Comparison of ENCODE assay signal across 10 mouse cellular contexts in genomic region chr2:102127791-102128387, GRCm38 (mm10). TPM values are rescaled to one million over a fixed set of nuclear protein-coding genes. Genes with fewer than 3 reads are reported as not detected.
A peak's percentile ranks its signal among the peaks of the same experiment; 100 is the strongest.
DNase-seq lines count a peak whose midpoint lies in the region; ATAC-seq and TF ChIP-seq lines count a peak whose summit lies in the region.
"Had no signal": no experiment of that assay in that cellular context is flagged by ENCODE, and none has a peak within 500 bp of the region (broad histone marks: within the 10 kb centered on the region; RNA-seq: fewer than 3 reads in every experiment).

No protein-coding gene starts in this region.

- peak; percentile 15 for DNase-seq in gastrocnemius, adult 18-20 months (ENCODE audit: low spot score)
- no peak for DNase-seq in gastrocnemius, postnatal 14 days
- peak; percentile 51 for DNase-seq in ES-E14 (ENCODE audit: low read depth, low spot score)
- DNase-seq in urinary bladder, postnatal 36 days (ENCODE audit: low spot score in 2 of 2): no peak
- no peak for DNase-seq in ovary, postnatal 14 days (ENCODE audit: low spot score)
- DNase-seq in thymus, postnatal 36 days: no peak

- peaks cover 38 to 73% of the 10 kb centered on the region in 2 experiments for H3K4me1 ChIP-seq in ES-E14 (ENCODE audit: control insufficient read depth in 2 of 2, insufficient read depth in 2 of 2, low read length in 2 of 2, poor library complexity in 1 of 2)
- H3K4me1 ChIP-seq in forebrain, embryonic 15.5 days: peaks cover 33% of the 10 kb centered on the region
- peaks cover 10% of the 10 kb centered on the region for H3K4me1 ChIP-seq in hindbrain, embryonic 16.5 days (ENCODE audit: control insufficient read depth, insufficient read depth, low read depth, low read length)

- 81% methylated on average over 8 of the region's 8 CpGs for WGBS in forebrain, embryonic 15.5 days
- whole genome bisulfite sequencing in hindbrain, embryonic 16.5 days: 71% methylated on average over 8 of the region's 8 CpGs

- H3K9ac ChIP-seq in ES-E14 (ENCODE audit: insufficient read depth, low read depth, low read length, poor library complexity, severe bottlenecking): peak overlapping the region; percentile 3; the same call in 1 of the 2 replicates
- H3K9ac ChIP-seq in forebrain, embryonic 15.5 days (replicated peaks): no peak overlapping the region
- H3K9ac ChIP-seq in hindbrain, embryonic 16.5 days (ENCODE audit: low read depth, low read length): no peak overlapping the region
- H3K9ac ChIP-seq: kidney, embryonic 15.5 days; liver, embryonic 15.5 days had no signal

- in situ Hi-C loops in ES-E14 (cut with MboI; ENCODE audit: low sequenced_read_pairs in 2 of 2, unreplicated experiment in 2 of 2): no loop called here

- intact Hi-C loops in gastrocnemius, postnatal 14 days (cut with DNase I; ENCODE audit: low total_unique reads): no loop called here

- no peak for ATAC-seq in forebrain, embryonic 15.5 days (replicated peaks)
- peak; percentile 10; the same call in 1 of the 2 replicates for ATAC-seq in hindbrain, embryonic 16.5 days

- no peak overlapping the region for H3K4me3 ChIP-seq in ES-E14 (ENCODE audit: insufficient read depth in 1 of 2, low read depth in 1 of 2, low read length in 2 of 2, poor library complexity in 1 of 2, severe bottlenecking in 1 of 2)
- H3K4me3 ChIP-seq in forebrain, embryonic 15.5 days: no peak overlapping the region
- no peak overlapping the region for H3K4me3 ChIP-seq in hindbrain, embryonic 16.5 days (ENCODE audit: low read length)
- H3K4me3 ChIP-seq: kidney, embryonic 15.5 days; liver, embryonic 15.5 days had no signal

- no peak overlapping the region for H3K4me2 ChIP-seq in forebrain, embryonic 15.5 days (replicated peaks)
- no peak overlapping the region for H3K4me2 ChIP-seq in hindbrain, embryonic 16.5 days (ENCODE audit: low read length)
- H3K4me2 ChIP-seq: kidney, embryonic 15.5 days; liver, embryonic 15.5 days had no signal

- no peaks in the 10 kb centered on the region for H3K27me3 ChIP-seq in forebrain, embryonic 15.5 days
- no peaks in the 10 kb centered on the region for H3K27me3 ChIP-seq in hindbrain, embryonic 16.5 days (replicated peaks; ENCODE audit: control insufficient read depth, insufficient read depth, low read length)
- H3K27me3 ChIP-seq: kidney, embryonic 15.5 days; liver, embryonic 15.5 days had no signal

- no peaks in the 10 kb centered on the region; the same call in 1 of the 2 replicates for H3K36me3 ChIP-seq in ES-E14 (ENCODE audit: control insufficient read depth, insufficient read depth, low read length, poor library complexity, severe bottlenecking)
- H3K36me3 ChIP-seq in forebrain, embryonic 15.5 days: no peaks in the 10 kb centered on the region
- no peaks in the 10 kb centered on the region for H3K36me3 ChIP-seq in hindbrain, embryonic 16.5 days (ENCODE audit: control insufficient read depth, insufficient read depth, low read length)
- H3K36me3 ChIP-seq: kidney, embryonic 15.5 days; liver, embryonic 15.5 days had no signal

- H3K27ac ChIP-seq in ES-E14 (ENCODE audit: insufficient read depth, low read depth, low read length, poor library complexity, severe bottlenecking): peak overlapping the region; percentile 5; the same call in 1 of the 2 replicates
- peak overlapping the region; percentile 19; the same call in 1 of the 2 replicates for H3K27ac ChIP-seq in forebrain, embryonic 15.5 days (replicated peaks)
- H3K27ac ChIP-seq in hindbrain, embryonic 16.5 days (ENCODE audit: low read depth, low read length): no peak overlapping the region
- H3K27ac ChIP-seq: kidney, embryonic 15.5 days; liver, embryonic 15.5 days had no signal

- H3K9me3 ChIP-seq in ES-E14 (ENCODE audit: control insufficient read depth, insufficient read depth, low read depth, low read length): no peaks in the 10 kb centered on the region
- no peaks in the 10 kb centered on the region for H3K9me3 ChIP-seq in forebrain, embryonic 15.5 days
- H3K9me3 ChIP-seq in hindbrain, embryonic 16.5 days (ENCODE audit: control insufficient read depth, low read length): no peaks in the 10 kb centered on the region
- H3K9me3 ChIP-seq: kidney, embryonic 15.5 days; liver, embryonic 15.5 days had no signal

TF ChIP-seq in ES-E14, 5 proteins besides CTCF, POLR2A, EP300 and RAD21:
- TF ChIP-seq CHD2 (IDR thresholded peaks at IDR 0.05; ENCODE audit: low read depth, low read length): 0 out of 2 replicates have a peak, but pooled peaks have one; percentile 9
- no peak for TF ChIP-seq MAFK (IDR thresholded peaks at IDR 0.05; ENCODE audit: insufficient read depth, low read depth, low read length)

RNA-seq across cellular contexts. Expression of gene Ldlrad3, which starts 58.3 kb away (rescaled TPM):
- 1 to 10 TPM; 2.9 to 4.9 TPM for total RNA-seq in gastrocnemius, adult 18-20 months (2021)
- 1 to 10 TPM; 7.3 to 8.8 TPM for total RNA-seq in gastrocnemius, postnatal 14 days (2021)
- 27.1 and 39.9 TPM in 2 replicates for total RNA-seq in ES-E14 (2012; rRNA removed)
- 30.0 and 31.1 TPM in 2 replicates for polyA plus RNA-seq in forebrain, embryonic 15.5 days (2015; fragmentation: Nextera tagmentation; extraction: Ambion mirVana)
- polyA plus RNA-seq in hindbrain, embryonic 16.5 days (2015; fragmentation: Nextera tagmentation; extraction: Ambion mirVana): 24.6 and 30.3 TPM in 2 replicates

Comparison
In these comparisons a context has a peak if more than half of its experiments do, and no peak if none do; other contexts are left out.
1. DNase-seq: peak in gastrocnemius, adult 18-20 months (single experiment) and ES-E14 (single experiment); none in gastrocnemius, postnatal 14 days (single experiment), urinary bladder, postnatal 36 days (0 of 2), ovary, postnatal 14 days (single experiment) and thymus, postnatal 36 days (0 of 2).